Mouse (Mus musculus) ES-Bruce4 (cell line): ENCODE measurements around the gene Cacna1a. TPM values are rescaled to one million over a fixed set of nuclear protein-coding genes. Genes with fewer than 3 reads are reported as not detected.
A peak's percentile ranks its signal among the peaks of the same experiment; 100 is the strongest.

Experiments
- H3K27ac ChIP-seq: 2 replicates; pipeline ENCODE4 v1.5.1; 2012; ENCODE audit warnings: low read length, inconsistent platforms; ENCODE audit not compliant: insufficient read depth
- H3K27me3 ChIP-seq: 2 replicates; pipeline ENCODE4 v1.6.1; 2012; ENCODE audit warnings: mild to moderate bottlenecking, low read length, inconsistent platforms; ENCODE audit not compliant: control insufficient read depth, poor library complexity, insufficient read depth, severe bottlenecking
- H3K36me3 ChIP-seq: 2 replicates; pipeline ENCODE4 v1.6.1; 2012; ENCODE audit warnings: inconsistent platforms, mild to moderate bottlenecking, low read length, moderate library complexity; ENCODE audit not compliant: control insufficient read depth, poor library complexity, insufficient read depth, severe bottlenecking
- H3K4me1 ChIP-seq: one replicate; pipeline ENCODE4 v1.8.1; 2011; ENCODE audit warnings: low read length; ENCODE audit not compliant: control insufficient read depth, insufficient read depth
- H3K4me3 ChIP-seq: 2 replicates; pipeline ENCODE4 v1.5.1; 2011; ENCODE audit warnings: low read depth, mild to moderate bottlenecking, low read length
- H3K9ac ChIP-seq: 2 replicates; pipeline ENCODE4 v1.6.1; 2012; ENCODE audit warnings: low read depth, mild to moderate bottlenecking, inconsistent platforms; ENCODE audit not compliant: poor library complexity, severe bottlenecking
- H3K9me3 ChIP-seq: replicated peaks from 2 replicates; pipeline ENCODE4 v1.6.1; 2012; ENCODE audit warnings: mild to moderate bottlenecking, low read length, inconsistent platforms; ENCODE audit not compliant: control insufficient read depth, poor library complexity, insufficient read depth, severe bottlenecking
- CTCF ChIP-seq: IDR thresholded peaks from one replicate; pipeline ENCODE4 v1.8.1; 2011; ENCODE audit warnings: low read depth, low read length
- EP300 ChIP-seq: IDR thresholded peaks from 2 replicates; pipeline ENCODE4 v1.6.1; 2011; ENCODE audit warnings: low read depth, low read length; ENCODE audit not compliant: insufficient read depth
- POLR2A ChIP-seq: IDR thresholded peaks from one replicate; pipeline ENCODE4 v1.8.1; 2011; ENCODE audit warnings: low read length; ENCODE audit not compliant: insufficient read depth
- polyA plus RNA-seq: library from polyadenylated mRNA; stranded (reverse); fragments of >200 nt; gene quantifications from 2 replicates; pipeline ENCODE4 v1.2.4, GENCODE M21; 2011; ENCODE audit warnings: low read depth; ENCODE audit not compliant: missing spikeins, insufficient read depth, insufficient read length

Cacna1a gene
- polyA plus RNA-seq, 1 experiment, result 24.0 TPM

GRCm38 (mm10) chr8:84428034-84428433, 39.8 kb downstream of the Cacna1a start:
- Histone ChIP-seq H3K9ac (no peak overlapping the region), H3K27ac (no peak overlapping the region), H3K27me3 (no peaks in the 10 kb centered on the region), H3K4me3 (no peak overlapping the region), H3K36me3 (no peaks in the 10 kb centered on the region), H3K9me3 (no peaks in the 10 kb centered on the region), H3K4me1 (peaks cover 2% of the 10 kb centered on the region)
- TF ChIP-seq EP300 (no peak), CTCF (no peak), POLR2A (no peak)

GRCm38 (mm10) chr8:84429014-84429413, 40.8 kb downstream of the Cacna1a start:
- Histone ChIP-seq H3K27me3 (no peaks in the 10 kb centered on the region), H3K4me1 (peaks cover 2% of the 10 kb centered on the region), H3K9ac (no peak overlapping the region), H3K9me3 (no peaks in the 10 kb centered on the region), H3K4me3 (no peak overlapping the region), H3K27ac (peak overlapping the region; percentile 27; the same call in 1 of the 2 replicates), H3K36me3 (no peaks in the 10 kb centered on the region)
- no peak for TF ChIP-seq EP300
- no peak for TF ChIP-seq CTCF
- TF ChIP-seq POLR2A, result no peak

- H3K4me3 ChIP-seq, result no peak overlapping the region
- peak overlapping the region; percentile 27; the same call in 1 of the 2 replicates for H3K27ac ChIP-seq
- no peaks in the 10 kb centered on the region for H3K36me3 ChIP-seq
- TF ChIP-seq EP300 (no peak), POLR2A (no peak), CTCF (no peak)
- no peaks in the 10 kb centered on the region for H3K9me3 ChIP-seq
- H3K27me3 ChIP-seq, result no peaks in the 10 kb centered on the region
- peaks cover 2% of the 10 kb centered on the region for H3K4me1 ChIP-seq
- H3K9ac ChIP-seq, result no peak overlapping the region
These were observed 41.3 kb downstream of the Cacna1a start for GRCm38 (mm10) chr8:84429492-84429891.

GRCm38 (mm10) chr8:84435370-84435769, 47.1 kb downstream of the Cacna1a start:
- no peaks in the 10 kb centered on the region for H3K4me1 ChIP-seq
- TF ChIP-seq CTCF (no peak), EP300 (no peak)
- no peaks in the 10 kb centered on the region for H3K27me3 ChIP-seq
- H3K27ac ChIP-seq, result no peak overlapping the region
- H3K4me3 ChIP-seq, result no peak overlapping the region
- no peaks in the 10 kb centered on the region for H3K9me3 ChIP-seq
- no peak overlapping the region for H3K9ac ChIP-seq
- no peaks in the 10 kb centered on the region for H3K36me3 ChIP-seq

GRCm38 (mm10) chr8:84439813-84440212, 51.6 kb downstream of the Cacna1a start:
- no peaks in the 10 kb centered on the region for H3K36me3 ChIP-seq
- TF ChIP-seq EP300, result no peak
- TF ChIP-seq CTCF, result no peak
- TF ChIP-seq POLR2A, result no peak
- no peak overlapping the region for H3K27ac ChIP-seq
- no peak overlapping the region for H3K9ac ChIP-seq
- H3K9me3 ChIP-seq, result no peaks in the 10 kb centered on the region
- H3K4me1 ChIP-seq, result no peaks in the 10 kb centered on the region
- no peak overlapping the region for H3K4me3 ChIP-seq
- no peaks in the 10 kb centered on the region for H3K27me3 ChIP-seq

- Histone ChIP-seq H3K36me3 (no peaks in the 10 kb centered on the region), H3K9ac (no peak overlapping the region), H3K9me3 (no peaks in the 10 kb centered on the region), H3K4me3 (no peak overlapping the region), H3K4me1 (no peaks in the 10 kb centered on the region), H3K27ac (no peak overlapping the region), H3K27me3 (no peaks in the 10 kb centered on the region)
- TF ChIP-seq EP300 (no peak), CTCF (no peak), POLR2A (no peak)
These were observed 53.8 kb downstream of the Cacna1a start for GRCm38 (mm10) chr8:84442043-84442442.
